Mouse (Mus musculus) Muller cell, postnatal 12 days (primary cell): Measurements from ENCODE around the gene Tcn2.
A peak's percentile ranks its signal among the peaks of the same experiment; 100 is the strongest.
"Not testable (repeated sequence)": the region's sequence is repeated elsewhere in the genome, so short reads cannot be mapped to it uniquely, and the experiment has no call there.

Experiments used
- DNase-seq: peaks from one replicate; pipeline ENCODE4 v3.0.0-alpha.2; 2015; ENCODE audit errors: inconsistent ontology term

Tcn2 gene

DNA sequence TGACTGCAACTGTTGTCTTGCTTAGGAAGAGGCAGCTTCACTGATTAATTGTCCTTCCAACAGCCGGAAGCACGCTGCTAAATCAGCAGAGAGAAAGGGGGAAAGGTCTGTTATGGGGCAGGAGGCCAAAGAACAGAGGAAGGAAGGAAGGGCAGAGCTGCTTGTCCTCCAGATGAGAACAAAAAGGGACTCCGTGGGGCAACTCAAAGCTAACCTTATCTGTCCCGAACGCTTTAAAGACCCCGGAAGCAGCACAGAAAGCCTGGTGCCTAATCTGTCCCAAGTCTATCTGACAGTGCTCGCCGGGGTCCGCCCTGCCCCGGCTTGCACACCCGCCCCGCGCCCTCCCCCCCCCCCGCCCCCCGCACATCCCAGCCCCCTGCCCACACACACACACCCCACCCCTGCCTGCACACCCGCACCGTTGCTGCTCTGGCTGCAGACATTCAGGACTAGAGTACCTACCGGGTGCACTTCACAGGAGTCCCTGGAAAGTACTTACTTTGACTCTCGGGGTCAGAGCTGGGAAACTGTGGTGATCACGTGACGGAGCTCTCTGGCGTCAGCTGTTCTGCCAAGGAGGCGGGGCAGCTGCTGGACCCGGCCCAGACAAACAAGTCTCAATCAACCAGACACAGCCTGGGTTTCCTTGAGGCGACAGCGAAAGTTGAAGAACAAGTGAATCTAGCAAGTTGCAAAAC is at the start of gene Tcn2:
TSS of gene Tcn2 (minus strand) at position 649 of the 701 bp plus-strand sequence.
- peak; percentile 76 for DNase-seq

DNA sequence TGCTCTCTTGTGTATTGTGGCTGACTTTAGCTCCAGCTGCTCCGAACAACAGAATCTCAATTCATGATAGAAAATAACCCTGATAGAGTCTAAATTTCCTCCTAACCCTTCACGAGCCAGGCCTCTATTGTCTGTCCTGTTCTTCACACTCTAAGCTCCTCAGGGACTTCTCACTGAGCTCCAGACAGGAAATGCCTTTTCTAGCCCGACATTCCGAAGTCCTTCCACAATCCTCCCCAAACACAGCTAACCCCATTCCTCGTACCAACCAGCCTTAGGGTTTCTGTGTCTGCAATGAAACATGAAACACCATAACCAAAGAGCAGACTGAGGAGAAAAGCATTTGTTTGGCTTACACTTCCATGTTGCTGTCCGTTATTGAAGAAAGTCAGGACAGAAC is 49.6 kb upstream of the Tcn2 start:
- no peak for DNase-seq

- no peak for DNase-seq
Measured at GRCm38 (mm10) chr11:3978421-3978820, 46.5 kb upstream of the Tcn2 start.

DNA sequence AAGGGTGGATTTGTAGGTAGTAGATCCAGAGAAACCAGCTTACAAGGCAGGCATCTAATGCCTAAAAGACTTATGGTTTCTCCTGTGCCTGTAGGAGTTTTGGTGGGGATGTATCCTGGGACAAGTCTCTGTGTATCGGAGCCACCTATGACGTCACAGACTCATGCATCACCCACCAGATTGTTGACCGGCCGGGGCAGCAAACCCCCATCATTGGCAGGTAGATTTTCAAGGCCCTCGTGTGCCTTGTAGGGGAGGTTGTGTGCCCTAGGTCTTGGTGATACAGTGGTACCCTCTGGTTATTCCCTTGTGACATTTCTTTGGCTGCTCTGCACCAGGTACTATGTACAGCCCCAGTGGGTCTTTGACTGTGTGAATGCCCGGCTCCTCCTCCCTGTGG is 44.7 kb upstream of the Tcn2 start, which contains the start of gene 4930556J24Rik:
TSS of gene 4930556J24Rik (minus strand) at position 101 of the 400 bp plus-strand sequence.
- no peak for DNase-seq

- DNase-seq, result no peak
Measured at GRCm38 (mm10) chr11:3974311-3974710, 42.4 kb upstream of the Tcn2 start.

DNA sequence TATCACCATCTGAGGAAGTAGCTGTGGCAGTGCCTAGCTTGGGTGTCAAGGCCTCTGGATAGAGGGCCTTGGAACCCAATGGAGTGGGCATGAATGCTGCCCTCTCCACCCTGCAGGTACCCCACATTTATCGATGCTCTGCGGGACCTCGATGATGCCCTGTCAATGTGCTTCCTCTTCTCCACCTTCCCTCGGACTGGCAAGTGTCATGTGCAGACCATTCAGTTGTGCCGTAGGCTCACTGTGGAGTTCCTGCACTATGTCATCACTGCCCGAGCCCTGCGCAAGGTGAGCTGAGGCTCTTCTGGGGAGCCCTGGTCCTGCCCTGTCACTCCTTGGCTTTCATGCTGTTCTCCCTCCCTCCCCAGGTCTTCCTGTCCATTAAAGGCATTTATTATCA is 41.1 kb upstream of the Tcn2 start:
- no peak for DNase-seq

DNA sequence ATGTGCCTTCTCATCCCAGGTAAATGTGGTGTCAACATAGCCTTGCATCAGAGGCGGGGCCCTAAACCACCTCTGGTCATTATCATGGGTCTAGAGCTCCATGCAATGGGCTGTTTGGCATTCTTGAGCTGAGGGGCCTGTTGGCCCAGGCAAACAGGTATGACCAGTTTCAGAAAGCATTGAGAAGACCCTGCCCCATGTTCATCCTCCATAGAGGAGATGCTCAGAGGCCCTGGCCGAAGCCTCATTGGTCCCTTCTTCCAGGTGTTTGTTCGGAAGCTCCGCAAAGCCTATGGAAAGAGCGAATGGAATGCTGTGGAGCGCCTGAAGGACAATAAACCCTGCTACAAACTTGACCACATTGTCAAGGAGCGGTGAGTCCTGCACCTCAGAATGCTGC is 38.4 kb upstream of the Tcn2 start:
- no peak for DNase-seq

GRCm38 (mm10) chr11:3969837-3970236 is 37.9 kb upstream of the Tcn2 start:
- no peak for DNase-seq

DNA sequence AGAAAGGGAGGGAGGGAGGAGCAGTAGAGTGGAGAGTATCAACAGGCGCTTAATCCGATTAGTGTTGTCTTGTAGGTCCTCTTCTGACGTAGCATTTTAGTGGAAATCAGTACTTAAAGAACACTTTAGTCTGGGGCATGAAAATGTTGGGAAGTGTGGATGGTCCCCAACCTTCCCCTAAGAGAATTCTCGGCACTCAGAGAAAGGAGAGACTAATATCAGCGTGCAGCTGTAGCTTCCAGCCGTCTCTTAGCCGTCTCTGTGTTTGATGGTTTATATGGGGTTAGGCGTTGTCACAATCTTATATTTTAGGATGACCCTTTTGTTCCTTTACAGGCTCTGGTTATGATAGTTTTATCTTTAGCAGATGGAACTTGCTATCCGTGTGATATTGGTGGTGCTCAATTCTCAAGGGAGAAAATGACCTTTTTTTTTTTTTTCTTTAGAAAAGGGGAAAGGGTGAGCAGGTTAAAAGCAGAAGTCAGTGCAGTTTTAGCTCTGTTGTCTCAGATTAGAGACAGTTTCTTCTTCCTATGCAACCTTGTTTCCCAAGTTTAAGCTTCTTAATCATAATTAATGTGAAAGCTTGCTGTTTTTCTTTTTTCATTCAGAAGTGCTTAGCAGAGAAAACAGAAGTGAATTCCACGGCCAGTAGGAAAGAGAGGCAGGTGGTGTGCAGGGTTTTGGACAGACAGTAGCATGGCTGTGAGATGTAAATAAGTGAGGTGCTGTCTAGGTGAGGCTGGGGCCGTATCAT is 32.6 kb upstream of the Tcn2 start:
- DNase-seq, result no peak

- peak; percentile 94 for DNase-seq
Measured at GRCm38 (mm10) chr11:3963610-3964415, 31.9 kb upstream of the Tcn2 start, which contains the start of gene Pes1. Gene Pes1 (plus strand): TSS chr11:3963975.

GRCm38 (mm10) chr11:3963155-3963554 is 31.2 kb upstream of the Tcn2 start:
- DNase-seq, result no peak

- no peak for DNase-seq
Measured at GRCm38 (mm10) chr11:3961761-3962160, 29.8 kb upstream of the Tcn2 start.

DNA sequence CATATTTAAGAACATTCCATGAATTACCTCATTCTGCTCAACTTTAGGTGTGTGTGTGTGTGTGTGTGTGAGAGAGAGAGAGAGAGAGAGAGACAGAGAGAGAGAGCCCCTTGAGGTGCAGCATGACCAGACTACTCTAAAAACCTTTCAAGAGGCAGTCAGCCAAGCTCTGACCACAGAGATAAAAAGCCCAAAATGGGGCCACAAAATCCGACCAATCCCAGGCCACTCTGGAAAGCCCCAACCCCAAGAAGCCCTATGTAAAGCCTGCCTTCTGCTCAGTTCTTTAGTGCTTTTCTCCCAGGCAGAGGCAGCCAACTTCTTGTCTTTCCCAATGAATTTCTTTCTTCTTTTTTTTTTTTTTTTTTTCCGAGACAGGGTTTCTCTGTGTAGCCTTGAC is 28.9 kb upstream of the Tcn2 start:
- no peak for DNase-seq

DNA sequence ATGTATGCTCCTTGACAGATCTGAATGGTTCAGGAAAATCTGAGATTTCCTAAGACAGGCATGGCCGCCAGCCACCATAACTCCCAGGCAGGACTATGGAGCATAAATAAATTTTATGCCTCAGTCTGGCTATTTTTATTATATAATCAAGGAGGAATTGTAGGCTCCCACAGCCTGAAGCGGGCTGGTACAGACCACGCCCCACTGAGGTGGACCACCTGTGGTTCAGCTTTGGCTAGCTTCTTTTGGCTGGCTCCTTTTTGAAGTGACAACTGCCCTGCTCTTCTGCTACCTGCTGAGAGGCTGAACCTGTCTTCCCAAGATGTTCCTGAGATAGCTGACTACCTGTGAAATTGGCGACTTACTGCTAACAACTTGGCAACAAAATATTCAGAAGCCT is 23.4 kb upstream of the Tcn2 start:
- not testable (repeated sequence) for DNase-seq

- not testable (repeated sequence) for DNase-seq
Measured at GRCm38 (mm10) chr11:3954876-3955275, 22.9 kb upstream of the Tcn2 start.

- no peak for DNase-seq
Measured at GRCm38 (mm10) chr11:3946386-3946785, 14.4 kb upstream of the Tcn2 start.

GRCm38 (mm10) chr11:3941371-3941770 is 9.4 kb upstream of the Tcn2 start:
- no peak for DNase-seq

DNA sequence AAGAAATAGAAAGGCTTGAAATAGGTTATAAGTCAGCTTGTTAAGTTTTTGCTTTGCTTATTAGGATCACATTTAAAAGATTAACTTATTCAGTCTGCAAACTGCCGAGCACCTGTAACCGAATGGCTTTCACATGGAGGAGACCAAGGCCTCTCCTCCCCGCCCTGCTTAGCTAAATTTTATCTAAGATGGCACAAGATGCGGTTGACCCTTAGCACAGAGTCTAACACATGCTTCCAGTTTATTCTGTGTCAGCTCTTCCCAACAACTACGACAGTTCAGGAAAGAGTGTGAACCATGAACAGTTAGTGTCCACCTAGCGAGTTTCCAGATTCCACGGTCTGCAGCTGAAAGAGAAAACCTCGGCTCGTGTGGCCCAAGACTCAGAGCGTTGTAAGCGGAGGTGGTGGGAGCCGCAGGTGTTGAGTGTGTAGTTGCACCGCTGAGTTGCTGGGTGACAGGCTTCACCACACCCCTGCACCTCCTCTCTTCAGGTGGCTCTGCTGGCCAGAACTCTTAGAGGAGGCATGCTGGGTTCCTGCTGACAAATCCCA is 5.4 kb upstream of the Tcn2 start:
- DNase-seq, result no peak

GRCm38 (mm10) chr11:3936318-3936717 is 4.4 kb upstream of the Tcn2 start:
- no peak for DNase-seq

- DNase-seq, result no peak
Measured at GRCm38 (mm10) chr11:3935135-3935534, 3.2 kb upstream of the Tcn2 start.

- no peak for DNase-seq
Measured at GRCm38 (mm10) chr11:3933756-3934285, 1.9 kb upstream of the Tcn2 start.

- no peak for DNase-seq
Measured at GRCm38 (mm10) chr11:3930931-3931330, 1.0 kb downstream of the Tcn2 start.
